Mouse (Mus musculus) heart, postnatal 25 days (tissue): ENCODE data around the gene Paf1. TPM values are rescaled to one million over a fixed set of nuclear protein-coding genes. Genes with fewer than 3 reads are reported as not detected.

Experiments
- total RNA-seq, 2 experiments: library from RNA; stranded (reverse); gene quantifications; 2 replicates each; pipeline ENCODE4 v1.2.3; 2021

The Paf1 gene
- total RNA-seq, 2 experiments from 2014 or later: 40.6 to 44.3 TPM

Other genes starting within 250 kb of the Paf1 start
- 10 to 100 TPM; 32.2 to 35.3 TPM for gene Fbl, start 223.2 kb upstream of the Paf1 start, total RNA-seq
- 10 to 100 TPM; 30.5 to 32.0 TPM for gene Dyrk1b, start 213.5 kb upstream of the Paf1 start, total RNA-seq
- gene Eid2, start 125.1 kb upstream of the Paf1 start, total RNA-seq: 10 to 100 TPM; 11.9 to 12.1 TPM
- 10 to 100 TPM; 10.1 to 10.2 TPM for gene Eid2b, start 115.2 kb upstream of the Paf1 start, total RNA-seq
- not detected for gene Selenov, start 101.8 kb upstream of the Paf1 start, total RNA-seq
- not detected for gene Dll3, start 90.7 kb upstream of the Paf1 start, total RNA-seq
- gene Timm50, start 80.9 kb upstream of the Paf1 start, total RNA-seq: 10 to 100 TPM; 60.5 to 61.7 TPM
- 10 to 100 TPM; 52.8 to 52.9 TPM for gene Supt5, start 54.2 kb upstream of the Paf1 start, total RNA-seq
- gene Rps16, start 42.3 kb upstream of the Paf1 start, total RNA-seq: 100 to 1,000 TPM; 489 to 520 TPM
- gene Plekhg2, start 20.4 kb upstream of the Paf1 start, total RNA-seq: 10 to 100 TPM; 13.1 to 20.4 TPM
- gene Zfp36, start 12.7 kb upstream of the Paf1 start, total RNA-seq: 10 to 100 TPM; 14.1 to 18.0 TPM
- 10 to 100 TPM; 18.2 to 20.9 TPM for gene Med29, start 243 bp upstream of the Paf1 start, total RNA-seq
- 1 to 10 TPM; 5.0 to 5.6 TPM for gene Gmfg, start 44.5 kb downstream of the Paf1 start, total RNA-seq
- under 1 TPM; 0.68 to 0.84 TPM for gene Lrfn1, start 59.0 kb downstream of the Paf1 start, total RNA-seq
- gene Ifnl2, start 117.5 kb downstream of the Paf1 start, total RNA-seq: not detected
- not detected for gene Ifnl3, start 129.9 kb downstream of the Paf1 start, total RNA-seq
- not detected for gene Sycn, start 147.9 kb downstream of the Paf1 start, total RNA-seq
- gene Nccrp1, start 154.3 kb downstream of the Paf1 start, total RNA-seq: not detected
- 10 to 100 TPM; 22.6 to 22.8 TPM for gene Samd4b, start 205.2 kb downstream of the Paf1 start, total RNA-seq
- gene Pak4, start 205.2 kb downstream of the Paf1 start, total RNA-seq: 1 to 10 TPM; 8.4 to 8.8 TPM
- not detected for gene Acp7, start 238.4 kb downstream of the Paf1 start, total RNA-seq